Mouse (Mus musculus): ENCODE data around the gene Scgb2b7.
"Not testable (repeated sequence)": the region's sequence is repeated elsewhere in the genome, so short reads cannot be mapped to it uniquely, and the experiment has no call there.

The Scgb2b7 gene

DNA sequence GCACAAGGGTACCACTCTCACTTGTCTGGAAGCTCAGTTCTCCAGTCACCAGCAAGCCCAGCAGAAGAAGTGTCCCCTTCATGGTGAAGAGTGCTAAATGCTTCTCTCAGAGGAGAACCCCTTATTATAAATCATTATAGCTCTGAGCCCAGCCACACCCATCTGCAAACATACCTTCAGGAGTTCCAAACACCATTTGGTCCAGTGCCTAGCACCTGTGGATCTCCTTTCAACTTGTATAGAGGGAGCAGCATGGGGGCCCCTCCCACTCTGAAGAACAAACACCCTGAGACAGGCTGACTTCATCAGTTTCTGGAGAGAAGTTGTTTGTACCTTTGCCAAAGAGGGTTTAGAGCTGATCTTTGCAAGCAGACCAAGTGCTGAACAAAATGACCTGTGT, at the start of gene Scgb2b7:
Scgb2b7 (minus strand) TSS at position 101 of the 400 bp plus-strand sequence.
- in situ Hi-C loops (cut with MboI, MseI): not testable (repeated sequence)

GRCm38 (mm10) chr7:31712365-31712764, 6.8 kb upstream of the Scgb2b7 start, which contains the start of gene Scgb1b7:
Gene Scgb1b7, plus strand, starts transcription at chr7:31712665.
- in situ Hi-C loops (cut with MboI, MseI): loop anchor here (5.0 kb wide), 1 partner anchor 730 kb away; the partner anchor contains the start of gene Scgb1b29

Data from T-helper 2 cell (primary cell).